Mouse (Mus musculus): ENCODE data around the gene Grk5. TPM values are rescaled to one million over a fixed set of nuclear protein-coding genes. Genes with fewer than 3 reads are reported as not detected.

Grk5 gene
- polyA plus RNA-seq, 1 experiment from 2014 or later = 0.47 TPM

- Histone ChIP-seq H3K4me3 (ENCODE audit: low read depth, low read length) (no peak overlapping the region), H3K4me2 (ENCODE audit: low read depth, low read length) (no peak overlapping the region), H3K27ac (ENCODE audit: low read depth) (no peak overlapping the region), H3K36me3 (replicated peaks; ENCODE audit: insufficient read depth, low read length) (no peaks in the 10 kb centered on the region), H3K9me3 (ENCODE audit: low read length) (no peaks in the 10 kb centered on the region), H3K27me3 (ENCODE audit: insufficient read depth, low read length) (no peaks in the 10 kb centered on the region), H3K4me1 (ENCODE audit: insufficient read depth) (no peaks in the 10 kb centered on the region), H3K9ac (replicated peaks) (no peak overlapping the region)
- TF ChIP-seq CTCF (IDR thresholded peaks at IDR 0.05; ENCODE audit: low read depth) (no peak), EP300 (IDR thresholded peaks at IDR 0.05; ENCODE audit: low read depth) (no peak)
- DNase-seq (no peak), ATAC-seq (no peak)
Measured at GRCm38 (mm10) chr19:60935001-60935400, 45.5 kb downstream of the Grk5 start.

GRCm38 (mm10) chr19:60939954-60940379, 50.4 kb downstream of the Grk5 start:
- H3K9me3 ChIP-seq (ENCODE audit: low read length) = no peaks in the 10 kb centered on the region
- H3K27ac ChIP-seq (ENCODE audit: low read depth) = no peak overlapping the region
- H3K4me3 ChIP-seq (ENCODE audit: low read depth, low read length) = no peak overlapping the region
- no peaks in the 10 kb centered on the region for H3K4me1 ChIP-seq (ENCODE audit: insufficient read depth)
- H3K27me3 ChIP-seq (ENCODE audit: insufficient read depth, low read length) = no peaks in the 10 kb centered on the region
- peak; percentile 55 for ATAC-seq
- no peak overlapping the region for H3K4me2 ChIP-seq (ENCODE audit: low read depth, low read length)
- 18% methylated on average over 1 of the region's 1 CpGs for WGBS (ENCODE audit: insufficient replicate concordance)
- TF ChIP-seq CTCF (IDR thresholded peaks at IDR 0.05; ENCODE audit: low read depth) (no peak), EP300 (IDR thresholded peaks at IDR 0.05; ENCODE audit: low read depth) (no peak)
- H3K36me3 ChIP-seq (replicated peaks; ENCODE audit: insufficient read depth, low read length) = no peaks in the 10 kb centered on the region
- DNase-seq = no peak
- H3K9ac ChIP-seq (replicated peaks) = no peak overlapping the region

GRCm38 (mm10) chr19:60940866-60941265, 51.3 kb downstream of the Grk5 start:
- Histone ChIP-seq H3K4me2 (ENCODE audit: low read depth, low read length) (no peak overlapping the region), H3K27ac (ENCODE audit: low read depth) (no peak overlapping the region), H3K36me3 (replicated peaks; ENCODE audit: insufficient read depth, low read length) (no peaks in the 10 kb centered on the region), H3K4me3 (ENCODE audit: low read depth, low read length) (no peak overlapping the region), H3K4me1 (ENCODE audit: insufficient read depth) (peaks cover 3% of the 10 kb centered on the region; the same call in 1 of the 2 replicates), H3K27me3 (ENCODE audit: insufficient read depth, low read length) (no peaks in the 10 kb centered on the region), H3K9ac (replicated peaks) (no peak overlapping the region), H3K9me3 (ENCODE audit: low read length) (no peaks in the 10 kb centered on the region)
- 71% methylated on average over 1 of the region's 1 CpGs for WGBS (ENCODE audit: insufficient replicate concordance)
- ATAC-seq = no peak
- DNase-seq = no peak
- no peak for TF ChIP-seq EP300 (IDR thresholded peaks at IDR 0.05; ENCODE audit: low read depth)
- no peak for TF ChIP-seq CTCF (IDR thresholded peaks at IDR 0.05; ENCODE audit: low read depth)

- Histone ChIP-seq H3K4me1 (ENCODE audit: insufficient read depth) (peaks cover 18% of the 10 kb centered on the region), H3K4me3 (ENCODE audit: low read depth, low read length) (no peak overlapping the region), H3K9me3 (ENCODE audit: low read length) (no peaks in the 10 kb centered on the region), H3K36me3 (replicated peaks; ENCODE audit: insufficient read depth, low read length) (no peaks in the 10 kb centered on the region), H3K27me3 (ENCODE audit: insufficient read depth, low read length) (no peaks in the 10 kb centered on the region), H3K4me2 (ENCODE audit: low read depth, low read length) (0 out of 2 replicates have a peak overlapping the region, but pooled peaks have one; percentile 4), H3K9ac (replicated peaks) (no peak overlapping the region), H3K27ac (ENCODE audit: low read depth) (peak overlapping the region; percentile 74)
- TF ChIP-seq CTCF (IDR thresholded peaks at IDR 0.05; ENCODE audit: low read depth) (no peak), EP300 (IDR thresholded peaks at IDR 0.05; ENCODE audit: low read depth) (no peak)
- WGBS (ENCODE audit: insufficient replicate concordance) = 56% methylated on average over 3 of the region's 3 CpGs
- DNase-seq (peak; percentile 37), ATAC-seq (peak; percentile 77)
Measured at GRCm38 (mm10) chr19:60945801-60946311, 56.3 kb downstream of the Grk5 start.

GRCm38 (mm10) chr19:60946656-60947055, 57.1 kb downstream of the Grk5 start:
- H3K9ac ChIP-seq (replicated peaks) = no peak overlapping the region
- H3K4me1 ChIP-seq (ENCODE audit: insufficient read depth) = peaks cover 18% of the 10 kb centered on the region
- DNase-seq = no peak
- 23% methylated on average over 2 of the region's 2 CpGs for WGBS (ENCODE audit: insufficient replicate concordance)
- TF ChIP-seq EP300 (IDR thresholded peaks at IDR 0.05; ENCODE audit: low read depth) (no peak), CTCF (IDR thresholded peaks at IDR 0.05; ENCODE audit: low read depth) (no peak)
- H3K4me3 ChIP-seq (ENCODE audit: low read depth, low read length) = no peak overlapping the region
- no peaks in the 10 kb centered on the region for H3K9me3 ChIP-seq (ENCODE audit: low read length)
- no peaks in the 10 kb centered on the region for H3K36me3 ChIP-seq (replicated peaks; ENCODE audit: insufficient read depth, low read length)
- H3K27me3 ChIP-seq (ENCODE audit: insufficient read depth, low read length) = no peaks in the 10 kb centered on the region
- H3K27ac ChIP-seq (ENCODE audit: low read depth) = peak overlapping the region; percentile 74
- 0 out of 2 replicates have a peak overlapping the region, but pooled peaks have one; percentile 4 for H3K4me2 ChIP-seq (ENCODE audit: low read depth, low read length)
- ATAC-seq = peak; percentile 37; the same call in 1 of the 2 replicates

DNA sequence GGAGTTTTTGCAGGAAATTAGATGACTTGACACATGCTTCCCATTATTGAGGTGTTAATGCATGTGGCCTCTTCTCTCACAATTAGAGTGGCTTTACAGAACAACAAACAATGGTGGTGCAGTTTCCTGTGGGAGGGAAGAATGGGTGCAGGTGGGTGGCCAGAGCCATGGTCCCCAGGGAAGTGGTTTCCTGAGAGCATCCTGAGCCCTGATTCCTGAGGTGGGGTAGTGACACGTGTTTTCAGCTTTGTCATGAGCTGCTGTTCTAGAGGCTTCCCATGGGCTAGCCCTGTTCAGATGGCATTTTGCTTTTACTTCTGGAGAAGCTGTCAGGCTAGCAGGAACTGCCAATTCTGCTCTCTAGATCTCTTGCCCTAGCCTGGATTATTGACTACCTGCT, 59.4 kb downstream of the Grk5 start:
- Histone ChIP-seq H3K4me2 (ENCODE audit: low read depth, low read length) (no peak overlapping the region), H3K27me3 (ENCODE audit: insufficient read depth, low read length) (no peaks in the 10 kb centered on the region), H3K9ac (replicated peaks) (no peak overlapping the region), H3K36me3 (replicated peaks; ENCODE audit: insufficient read depth, low read length) (no peaks in the 10 kb centered on the region), H3K4me1 (ENCODE audit: insufficient read depth) (peaks cover 18% of the 10 kb centered on the region), H3K27ac (ENCODE audit: low read depth) (no peak overlapping the region), H3K4me3 (ENCODE audit: low read depth, low read length) (no peak overlapping the region), H3K9me3 (ENCODE audit: low read length) (no peaks in the 10 kb centered on the region)
- no peak for TF ChIP-seq CTCF (IDR thresholded peaks at IDR 0.05; ENCODE audit: low read depth)
- no peak for TF ChIP-seq EP300 (IDR thresholded peaks at IDR 0.05; ENCODE audit: low read depth)
- no peak for DNase-seq
- ATAC-seq = no peak
- 20% methylated on average over 1 of the region's 1 CpGs for WGBS (ENCODE audit: insufficient replicate concordance)
